In the genomic region with DNA sequence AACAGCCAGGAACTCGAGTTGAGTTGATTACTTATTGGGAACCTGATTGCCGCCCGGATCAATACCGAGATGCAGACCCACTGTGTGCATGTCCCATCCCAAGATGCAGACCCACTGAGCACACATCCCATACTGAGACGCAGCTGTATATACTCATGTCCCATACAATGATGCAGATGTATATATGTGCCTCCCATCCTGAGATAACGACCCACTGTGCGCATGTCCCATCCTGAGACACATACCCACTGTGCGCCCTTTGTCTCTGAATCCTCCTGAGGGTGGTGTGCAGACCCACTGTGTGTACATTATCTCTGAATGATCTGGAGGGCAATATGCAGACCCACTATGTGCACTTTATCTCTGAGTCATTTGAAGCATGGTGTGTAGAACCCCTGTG, we compare ENCODE assay signal across 34 mouse cellular contexts. TPM values are rescaled to one million over a fixed set of nuclear protein-coding genes. Genes with fewer than 3 reads are reported as not detected.
DNase-seq lines count a peak whose midpoint lies in the region; ATAC-seq and TF ChIP-seq lines count a peak whose summit lies in the region.
"Had no signal": no experiment of that assay in that cellular context is flagged by ENCODE, and none has a peak within 500 bp of the region (broad histone marks: within the 10 kb centered on the region; RNA-seq: fewer than 3 reads in every experiment).

No protein-coding gene starts in this region.

- no peaks in the 10 kb centered on the region for H3K27me3 ChIP-seq in limb, embryonic 11.5 days (ENCODE audit: control insufficient read depth, insufficient read depth, low read length)
- H3K27me3 ChIP-seq in limb, embryonic 10.5 days (ENCODE audit: low read depth, poor library complexity, severe bottlenecking), result no peaks in the 10 kb centered on the region
- no peaks in the 10 kb centered on the region for H3K27me3 ChIP-seq in CH12.LX (replicated peaks)
- H3K27me3 ChIP-seq: embryonic facial prominence, embryonic 13.5 days; forebrain, embryonic 13.5 days; limb, embryonic 15.5 days; midbrain, embryonic 15.5 days had no signal

- no peak overlapping the region for H3K4me2 ChIP-seq in limb, embryonic 11.5 days (ENCODE audit: low read depth, severe bottlenecking)
- no peak overlapping the region for H3K4me2 ChIP-seq in CH12.LX (ENCODE audit: insufficient read depth, low read depth, poor library complexity, severe bottlenecking)
- H3K4me2 ChIP-seq: embryonic facial prominence, embryonic 13.5 days; forebrain, embryonic 13.5 days; limb, embryonic 15.5 days; lung, embryonic 14.5 days; midbrain, embryonic 15.5 days had no signal

- no peak overlapping the region for H3K27ac ChIP-seq in limb, embryonic 11.5 days (replicated peaks; ENCODE audit: low read depth, low read length)
- no peak overlapping the region for H3K27ac ChIP-seq in limb, embryonic 10.5 days
- H3K27ac ChIP-seq in CH12.LX (ENCODE audit: insufficient read depth, low read depth), result no peak overlapping the region
- H3K27ac ChIP-seq: embryonic facial prominence, embryonic 13.5 days; forebrain, embryonic 13.5 days; limb, embryonic 15.5 days; liver, embryonic 14.5 days; midbrain, embryonic 15.5 days had no signal

- H3K9me3 ChIP-seq in limb, embryonic 11.5 days (ENCODE audit: control insufficient read depth, low read length), result no peaks in the 10 kb centered on the region; the same call in 1 of the 2 replicates
- H3K9me3 ChIP-seq in limb, embryonic 10.5 days (replicated peaks), result peaks cover 2% of the 10 kb centered on the region; the same call in 1 of the 2 replicates
- peaks cover 30% of the 10 kb centered on the region for H3K9me3 ChIP-seq in CH12.LX (replicated peaks; ENCODE audit: low read length)

- dilution Hi-C loops in CH12.LX (cut with MboI; ENCODE audit: extremely low pct_ligation_motif_present, extremely low pct_unique_long_range_greater_than_20kb, low sequenced_read_pairs), result no loop called here

- H3K4me3 ChIP-seq in limb, embryonic 11.5 days (ENCODE audit: low read depth, low read length), result no peak overlapping the region
- no peak overlapping the region for H3K4me3 ChIP-seq in limb, embryonic 10.5 days
- H3K4me3 ChIP-seq in CH12.LX (replicated peaks in 1 of 3; ENCODE audit: low read depth in 2 of 3, low read length in 2 of 3, poor library complexity in 1 of 3), result no peak overlapping the region
- H3K4me3 ChIP-seq: embryonic facial prominence, embryonic 13.5 days; forebrain, embryonic 13.5 days; limb, embryonic 15.5 days; midbrain, embryonic 15.5 days; myocyte had no signal

- intact Hi-C loops in heart, postnatal 25 days (cut with DNase I), result no loop called here

- no peak for ATAC-seq in CD4-positive, CD25-positive, alpha-beta regulatory T cell, adult 4 months
- no peak; the same call in 1 of the 2 replicates for ATAC-seq in limb, embryonic 11.5 days (ENCODE audit: insufficient number of reproducible peaks, low FRiP score, low TSS enrichment, low read depth)
- ATAC-seq: forebrain, embryonic 13.5 days; hindbrain, embryonic 16.5 days; midbrain, embryonic 15.5 days had no signal

- DNase-seq in CD4-positive, CD25-positive, alpha-beta regulatory T cell, adult 2 months (ENCODE audit: low read depth, low spot score), result peak; percentile 2
- peak; percentile 21 for DNase-seq in limb, embryonic 11.5 days (ENCODE audit: low spot score)
- no peak for DNase-seq in limb, embryonic 10.5 days (ENCODE audit: low spot score)
- DNase-seq in CH12.LX (ENCODE audit: extremely low read depth), result no peak
- peak; percentile 2 for DNase-seq in induced T-regulatory cell, adult 2 months (ENCODE audit: low read depth)
- DNase-seq in cerebellum, adult 8-10 months, result no peak
- DNase-seq in heart, postnatal 25 days (ENCODE audit: low spot score), result no peak
- DNase-seq: adrenal gland, postnatal 36 days; cerebellum, adult 11 months; cerebellum, postnatal 10 days; gastrocnemius, postnatal 36 days; kidney, adult 8-10 months; kidney, postnatal 10 days; layer of hippocampus, postnatal 36 days; lung, embryonic 14.5 days; thymus, postnatal 36 days had no signal

- WGBS in limb, embryonic 11.5 days, result 96% methylated on average over 8 of the region's 8 CpGs
- 95% methylated on average over 8 of the region's 8 CpGs for WGBS in limb, embryonic 10.5 days

- no peak for TF ChIP-seq RAD21 in CH12.LX (IDR thresholded peaks at IDR 0.05; ENCODE audit: low read depth, low read length)

- no peaks in the 10 kb centered on the region; the same call in 1 of the 2 replicates for H3K79me2 ChIP-seq in CH12.LX (replicated peaks; ENCODE audit: control insufficient read depth, extremely low read depth, insufficient read depth, poor library complexity, severe bottlenecking)

- no peak for TF ChIP-seq CTCF in CH12.LX (conservative IDR thresholded peaks at IDR 0.05 in 1 of 2, IDR thresholded peaks at IDR 0.05 in 1 of 2; ENCODE audit: low read depth in 2 of 2, low read length in 2 of 2)

- no peaks in the 10 kb centered on the region for H3K36me3 ChIP-seq in limb, embryonic 11.5 days (ENCODE audit: control insufficient read depth, insufficient read depth, low read length)
- no peaks in the 10 kb centered on the region for H3K36me3 ChIP-seq in limb, embryonic 10.5 days
- no peaks in the 10 kb centered on the region for H3K36me3 ChIP-seq in CH12.LX (replicated peaks in 1 of 2; ENCODE audit: control insufficient read depth in 1 of 2, insufficient read depth in 1 of 2, low read length in 1 of 2)
- H3K36me3 ChIP-seq: embryonic facial prominence, embryonic 13.5 days; limb, embryonic 15.5 days; midbrain, embryonic 15.5 days had no signal

- no peaks in the 10 kb centered on the region for H3K4me1 ChIP-seq in limb, embryonic 11.5 days (ENCODE audit: control insufficient read depth, insufficient read depth, low read length)
- H3K4me1 ChIP-seq in limb, embryonic 10.5 days, result no peaks in the 10 kb centered on the region
- no peaks in the 10 kb centered on the region; a peak in 1 of 4 replicates for H3K4me1 ChIP-seq in CH12.LX (ENCODE audit: control insufficient read depth in 1 of 2, insufficient read depth in 2 of 2)
- H3K4me1 ChIP-seq: embryonic facial prominence, embryonic 13.5 days; forebrain, embryonic 13.5 days; limb, embryonic 15.5 days; midbrain, embryonic 15.5 days had no signal

- in situ Hi-C loops in CH12.LX (cut with MboI; ENCODE audit: low pct_ligation_motif_present, low pct_unique_long_range_greater_than_20kb, low sequenced_read_pairs), result no loop called here

- TF ChIP-seq POLR2A in CH12.LX (IDR thresholded peaks at IDR 0.05; ENCODE audit: low read depth, low read length), result no peak

- no peak overlapping the region for H3K9ac ChIP-seq in limb, embryonic 11.5 days (ENCODE audit: low read length)
- no peak overlapping the region for H3K9ac ChIP-seq in CH12.LX (ENCODE audit: insufficient read depth, low read depth)
- H3K9ac ChIP-seq: embryonic facial prominence, embryonic 13.5 days; forebrain, embryonic 13.5 days; limb, embryonic 15.5 days; liver, embryonic 14.5 days; lung, embryonic 14.5 days; midbrain, embryonic 15.5 days had no signal

- no peak for TF ChIP-seq EP300 in CH12.LX (IDR thresholded peaks at IDR 0.05; ENCODE audit: low read length)

TF ChIP-seq in CH12.LX, 34 proteins besides CTCF, POLR2A, EP300 and RAD21:
- TF ChIP-seq MAZ (IDR thresholded peaks at IDR 0.05; ENCODE audit: low read depth, low read length) (no peak), ZKSCAN1 (IDR thresholded peaks at IDR 0.05; ENCODE audit: borderline replicate concordance, low read depth, low read length) (peak; percentile 96), RCOR1 (conservative IDR thresholded peaks at IDR 0.05; ENCODE audit: low read depth, low read length) (no peak), MEF2A (IDR thresholded peaks at IDR 0.05; ENCODE audit: borderline replicate concordance, low read depth, low read length) (no peak)

RNA-seq across cellular contexts. Expression of gene Vmn2r88, which starts 22.9 kb away (rescaled TPM):
- not detected for polyA plus RNA-seq in CD4-positive, CD25-positive, alpha-beta regulatory T cell, adult 4 months (2017; shearing (Covaris generic))
- polyA plus RNA-seq in limb, embryonic 11.5 days (2014; fragmentation: Nextera tagmentation; extraction: Ambion mirVana), result not detected in 2 replicates
- not detected in 2 replicates for polyA plus RNA-seq in limb, embryonic 10.5 days (2016; fragmentation: Nextera tagmentation; extraction: Ambion mirVana)
- not detected in 2 replicates for total RNA-seq in CH12.LX (2012; rRNA removed)
- total RNA-seq in CH12.LX (2014; rRNA removed), result not detected in 2 replicates
- polyA plus RNA-seq in CH12.LX (2012; ENCODE audit: insufficient read length, low read depth), result not detected in 2 replicates
- total RNA-seq in heart, postnatal 25 days (2021), result not detected
- total RNA-seq: adrenal gland, adult 18-20 months; adrenal gland, postnatal 36 days; gastrocnemius, adult 18-20 months; gastrocnemius, postnatal 36 days; heart, adult 8-10 months; hematopoietic stem cell, adult 5-6 weeks; layer of hippocampus, adult 18-20 months; layer of hippocampus, postnatal 36 days; left cerebral cortex, postnatal 14 days; megakaryocyte, adult 5-6 weeks had no signal
- polyA plus RNA-seq: embryonic facial prominence, embryonic 13.5 days; forebrain, embryonic 13.5 days; heart, embryonic 16.5 days; hindbrain, embryonic 16.5 days; limb, embryonic 15.5 days; liver, embryonic 14.5 days; lung, embryonic 14.5 days; midbrain, embryonic 15.5 days; myocyte; neural tube, embryonic 14.5 days had no signal

RNA-seq across cellular contexts. Expression of gene Gm7247, which starts 26.2 kb away (rescaled TPM):
- not detected for polyA plus RNA-seq in CD4-positive, CD25-positive, alpha-beta regulatory T cell, adult 4 months (2017; shearing (Covaris generic))
- polyA plus RNA-seq in limb, embryonic 11.5 days (2014; fragmentation: Nextera tagmentation; extraction: Ambion mirVana), result not detected in 2 replicates
- not detected in 2 replicates for polyA plus RNA-seq in limb, embryonic 10.5 days (2016; fragmentation: Nextera tagmentation; extraction: Ambion mirVana)
- total RNA-seq in CH12.LX (2012; rRNA removed) (not detected in 2 replicates), CH12.LX (2014; rRNA removed) (not detected in 2 replicates)
- not detected in 2 replicates for polyA plus RNA-seq in CH12.LX (2012; ENCODE audit: insufficient read length, low read depth)
- total RNA-seq in heart, postnatal 25 days (2021), result not detected
- total RNA-seq: adrenal gland, adult 18-20 months; adrenal gland, postnatal 36 days; gastrocnemius, adult 18-20 months; gastrocnemius, postnatal 36 days; heart, adult 8-10 months; hematopoietic stem cell, adult 5-6 weeks; layer of hippocampus, adult 18-20 months; layer of hippocampus, postnatal 36 days; left cerebral cortex, postnatal 14 days; megakaryocyte, adult 5-6 weeks had no signal
- polyA plus RNA-seq: embryonic facial prominence, embryonic 13.5 days; forebrain, embryonic 13.5 days; heart, embryonic 16.5 days; hindbrain, embryonic 16.5 days; limb, embryonic 15.5 days; liver, embryonic 14.5 days; lung, embryonic 14.5 days; midbrain, embryonic 15.5 days; myocyte; neural tube, embryonic 14.5 days; testis, adult 2 months had no signal

Comparison
In these comparisons a context has a peak if more than half of its experiments do, and no peak if none do; other contexts are left out.
1. DNase-seq: peak in CD4-positive, CD25-positive, alpha-beta regulatory T cell, adult 2 months (single experiment), limb, embryonic 11.5 days (single experiment) and induced T-regulatory cell, adult 2 months (single experiment); none in limb, embryonic 10.5 days (single experiment), CH12.LX (single experiment), cerebellum, adult 8-10 months (single experiment) and heart, postnatal 25 days (single experiment).